Comparison of ENCODE assay signal across 22 mouse cellular contexts in the genomic region with DNA sequence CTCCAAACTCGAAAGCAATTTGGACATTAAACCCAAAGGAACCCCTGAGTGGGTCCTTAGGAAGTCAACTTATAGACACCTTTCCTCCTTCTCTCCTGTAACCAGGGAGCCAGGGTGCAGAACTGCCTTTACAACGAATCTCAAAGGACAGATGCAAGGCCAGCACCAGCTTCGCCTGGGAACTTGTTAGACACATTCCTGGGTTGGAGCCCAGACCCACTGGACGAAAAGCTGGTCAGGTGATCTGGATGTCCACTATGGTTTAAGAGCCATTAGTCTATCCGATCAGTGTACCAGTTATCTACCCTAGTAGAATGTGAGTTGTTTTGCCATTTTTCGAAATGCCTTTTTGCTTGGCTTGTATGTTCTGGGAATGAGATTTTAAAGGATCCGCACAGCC. TPM values are rescaled to one million over a fixed set of nuclear protein-coding genes. Genes with fewer than 3 reads are reported as not detected.
DNase-seq lines count a peak whose midpoint lies in the region; ATAC-seq lines count a peak whose summit lies in the region.
"Had no signal": no experiment of that assay in that cellular context is flagged by ENCODE, and none has a peak within 500 bp of the region (broad histone marks: within the 10 kb centered on the region; RNA-seq: fewer than 3 reads in every experiment).

No protein-coding gene starts in this region.

- ATAC-seq in midbrain, embryonic 11.5 days (ENCODE audit: low FRiP score) = no peak
- ATAC-seq in midbrain, embryonic 16.5 days = no peak
- no peak for ATAC-seq in liver, embryonic 12.5 days
- ATAC-seq: CD4-positive, CD25-positive, alpha-beta regulatory T cell, adult 4 months; forebrain, embryonic 16.5 days; intestine, embryonic 15.5 days had no signal

- no peaks in the 10 kb centered on the region for H3K36me3 ChIP-seq in midbrain, embryonic 11.5 days (ENCODE audit: control insufficient read depth, insufficient read depth, low read length)
- H3K36me3 ChIP-seq in midbrain, embryonic 16.5 days (ENCODE audit: control insufficient read depth, insufficient read depth, low read length) = no peaks in the 10 kb centered on the region
- no peaks in the 10 kb centered on the region for H3K36me3 ChIP-seq in liver, embryonic 12.5 days
- H3K36me3 ChIP-seq: embryonic facial prominence, embryonic 13.5 days; forebrain, embryonic 12.5 days; G1E; intestine, embryonic 15.5 days had no signal

- no peak overlapping the region for H3K27ac ChIP-seq in midbrain, embryonic 11.5 days (ENCODE audit: low read depth, low read length)
- H3K27ac ChIP-seq in midbrain, embryonic 16.5 days (ENCODE audit: low read length) = no peak overlapping the region
- no peak overlapping the region for H3K27ac ChIP-seq in liver, embryonic 12.5 days
- H3K27ac ChIP-seq: embryonic facial prominence, embryonic 13.5 days; forebrain, embryonic 12.5 days; gastrocnemius, adult 2 months; hindbrain, embryonic 14.5 days; intestine, embryonic 15.5 days had no signal

- no peaks in the 10 kb centered on the region for H3K9me3 ChIP-seq in midbrain, embryonic 11.5 days (ENCODE audit: control insufficient read depth, low read length)
- no peaks in the 10 kb centered on the region for H3K9me3 ChIP-seq in midbrain, embryonic 16.5 days (replicated peaks; ENCODE audit: control insufficient read depth, low read length, poor library complexity, severe bottlenecking)
- H3K9me3 ChIP-seq in liver, embryonic 12.5 days (replicated peaks) = no peaks in the 10 kb centered on the region
- H3K9me3 ChIP-seq: embryonic facial prominence, embryonic 13.5 days; forebrain, embryonic 12.5 days; G1E; intestine, embryonic 15.5 days had no signal

- no peak overlapping the region for H3K4me3 ChIP-seq in midbrain, embryonic 11.5 days (ENCODE audit: low read depth, low read length)
- no peak overlapping the region for H3K4me3 ChIP-seq in midbrain, embryonic 16.5 days (ENCODE audit: low read depth, low read length)
- no peak overlapping the region for H3K4me3 ChIP-seq in liver, embryonic 12.5 days
- H3K4me3 ChIP-seq: embryonic facial prominence, embryonic 13.5 days; forebrain, embryonic 12.5 days; gastrocnemius, adult 2 months; intestine, embryonic 15.5 days had no signal

- peak; percentile 6 for DNase-seq in adrenal gland, postnatal 10 days
- no peak for DNase-seq in adrenal gland, postnatal 4 days (ENCODE audit: low spot score in 2 of 2)
- peak; percentile 81 for DNase-seq in midbrain, embryonic 11.5 days (ENCODE audit: low spot score, missing footprints)
- peak; percentile 7 to 21 for DNase-seq in heart, postnatal 14 days
- no peak for DNase-seq in cerebellum, postnatal 25 days
- DNase-seq: adrenal gland, adult 8-10 months; B cell, adult 2 months; cerebellum, adult 11-12 months; cerebellum, adult 9-10 months; cerebellum, postnatal 36 days; gastrocnemius, adult 2 months; gastrocnemius, postnatal 25 days; kidney, adult 18-20 months had no signal

- H3K27me3 ChIP-seq in midbrain, embryonic 11.5 days (ENCODE audit: control insufficient read depth, insufficient read depth, low read length) = no peaks in the 10 kb centered on the region
- no peaks in the 10 kb centered on the region for H3K27me3 ChIP-seq in midbrain, embryonic 16.5 days (ENCODE audit: control insufficient read depth, insufficient read depth, low read depth, low read length)
- no peaks in the 10 kb centered on the region for H3K27me3 ChIP-seq in liver, embryonic 12.5 days (replicated peaks)
- H3K27me3 ChIP-seq: embryonic facial prominence, embryonic 13.5 days; forebrain, embryonic 12.5 days; intestine, embryonic 15.5 days had no signal

- no peaks in the 10 kb centered on the region for H3K4me1 ChIP-seq in midbrain, embryonic 11.5 days (ENCODE audit: control insufficient read depth, insufficient read depth, low read length)
- H3K4me1 ChIP-seq in midbrain, embryonic 16.5 days (ENCODE audit: control insufficient read depth, insufficient read depth, low read length) = no peaks in the 10 kb centered on the region
- no peaks in the 10 kb centered on the region for H3K4me1 ChIP-seq in liver, embryonic 12.5 days
- H3K4me1 ChIP-seq: embryonic facial prominence, embryonic 13.5 days; forebrain, embryonic 12.5 days; intestine, embryonic 15.5 days had no signal

- intact Hi-C loops in heart, postnatal 14 days (cut with DNase I) = loop anchor here (5.0 to 10.0 kb wide), 2 partner anchors 65 to 1618 kb away; no protein-coding TSS in a partner anchor

- no peak overlapping the region for H3K9ac ChIP-seq in midbrain, embryonic 11.5 days (ENCODE audit: low read length)
- H3K9ac ChIP-seq in midbrain, embryonic 16.5 days (ENCODE audit: low read depth, low read length) = no peak overlapping the region
- H3K9ac ChIP-seq in liver, embryonic 12.5 days = no peak overlapping the region
- H3K9ac ChIP-seq: embryonic facial prominence, embryonic 13.5 days; forebrain, embryonic 12.5 days; hindbrain, embryonic 14.5 days; intestine, embryonic 15.5 days had no signal

- WGBS in midbrain, embryonic 11.5 days = 87% methylated on average over 7 of the region's 7 CpGs
- WGBS in midbrain, embryonic 16.5 days = 85% methylated on average over 7 of the region's 7 CpGs
- WGBS in liver, embryonic 12.5 days (ENCODE audit: insufficient replicate concordance) = 71% methylated on average over 7 of the region's 7 CpGs

- H3K4me2 ChIP-seq in midbrain, embryonic 11.5 days = no peak overlapping the region
- H3K4me2 ChIP-seq in midbrain, embryonic 16.5 days (ENCODE audit: low read length) = no peak overlapping the region
- no peak overlapping the region for H3K4me2 ChIP-seq in liver, embryonic 12.5 days
- H3K4me2 ChIP-seq: embryonic facial prominence, embryonic 13.5 days; forebrain, embryonic 12.5 days; hindbrain, embryonic 14.5 days; intestine, embryonic 15.5 days had no signal

RNA-seq across cellular contexts. Expression of a gene that starts 41.7 kb away (rescaled TPM):
- 1 to 10 TPM; 3.8 to 7.0 TPM for total RNA-seq in adrenal gland, postnatal 10 days (2021)
- 10 to 100 TPM in 1 of 2 experiments, 1 to 10 TPM in 1; 7.2 to 15.9 TPM for total RNA-seq in adrenal gland, postnatal 4 days (2021)
- 0.76 and 2.0 TPM in 2 replicates for polyA plus RNA-seq in midbrain, embryonic 11.5 days (2014; fragmentation: Nextera tagmentation; extraction: Ambion mirVana)
- polyA plus RNA-seq in midbrain, embryonic 16.5 days (2015; fragmentation: Nextera tagmentation; extraction: Ambion mirVana) = 0.63 TPM in 1 of 2 replicates, not detected in the other
- 1 to 10 TPM; 1.1 to 3.7 TPM for total RNA-seq in heart, postnatal 14 days (2021)
- 1.8 and 3.4 TPM in 2 replicates for polyA plus RNA-seq in liver, embryonic 12.5 days (2016; fragmentation: Nextera tagmentation; extraction: Ambion mirVana)
- polyA plus RNA-seq: forebrain, embryonic 16.5 days had no signal

Comparison
In these comparisons a context has a peak if more than half of its experiments do, and no peak if none do; other contexts are left out.
1. DNase-seq: peak in adrenal gland, postnatal 10 days (single experiment), midbrain, embryonic 11.5 days (single experiment) and heart, postnatal 14 days (2 of 2); none in adrenal gland, postnatal 4 days (0 of 2) and cerebellum, postnatal 25 days (0 of 2).